Mouse (Mus musculus) heart, postnatal 0 days (tissue): ENCODE data around the gene Copz2.

Experiments
- CTCF ChIP-seq: IDR thresholded peaks from 2 replicates; pipeline ENCODE4 v1.5.1; 2016; ENCODE audit warnings: antibody characterized with exemption, control low read depth, low read depth
- EP300 ChIP-seq: IDR thresholded peaks from 2 replicates; pipeline ENCODE4 v1.6.1; 2016; ENCODE audit warnings: antibody characterized with exemption, low read depth

GRCm38 (mm10) chr11:96829403-96829812 lies 20.3 kb upstream of the Copz2 start:
- TF ChIP-seq CTCF (0 out of 2 replicates have a peak, but pooled peaks have one; percentile 3), EP300 (no peak; the same call in 1 of the 2 replicates)
